Mouse (Mus musculus) cortical plate, adult 2 months (tissue): ENCODE measurements around the gene Gpi1. TPM values are rescaled to one million over a fixed set of nuclear protein-coding genes. Genes with fewer than 3 reads are reported as not detected.

Experiments
- H3K27ac ChIP-seq: fragments of 200-500 bp; 2 replicates; pipeline ENCODE4 v1.5.1; 2012; ENCODE audit warnings: low read length, control low read depth, inconsistent platforms; ENCODE audit not compliant: insufficient read depth
- H3K4me1 ChIP-seq: fragments of 200-500 bp; 2 replicates; pipeline ENCODE4 v1.6.1; 2011; ENCODE audit warnings: low read length; ENCODE audit not compliant: control insufficient read depth, insufficient read depth
- H3K4me3 ChIP-seq: fragments of 200-500 bp; 2 replicates; pipeline ENCODE4 v1.5.1; 2011; ENCODE audit warnings: mild to moderate bottlenecking, low read length, control low read depth; ENCODE audit not compliant: insufficient read depth
- CTCF ChIP-seq: fragments of 200-500 bp; IDR thresholded peaks from 2 replicates; pipeline ENCODE4 v1.5.1; 2011; ENCODE audit warnings: mild to moderate bottlenecking, control low read depth, low read length; ENCODE audit not compliant: insufficient read depth; ENCODE audit errors: extremely low read depth
- POLR2A ChIP-seq: fragments of 200-500 bp; IDR thresholded peaks from 2 replicates; pipeline ENCODE4 v1.6.1; 2011; ENCODE audit warnings: mild to moderate bottlenecking, low read length, control low read depth; ENCODE audit not compliant: insufficient read depth; ENCODE audit errors: extremely low read depth
- polyA plus RNA-seq: library from polyadenylated mRNA; depleted of rRNA; stranded (reverse); fragments of >200 nt; gene quantifications from 2 replicates; pipeline ENCODE4 v1.2.3, GENCODE M21; 2012

Gene Gpi1
- polyA plus RNA-seq, 1 experiment, result 708 TPM

DNA sequence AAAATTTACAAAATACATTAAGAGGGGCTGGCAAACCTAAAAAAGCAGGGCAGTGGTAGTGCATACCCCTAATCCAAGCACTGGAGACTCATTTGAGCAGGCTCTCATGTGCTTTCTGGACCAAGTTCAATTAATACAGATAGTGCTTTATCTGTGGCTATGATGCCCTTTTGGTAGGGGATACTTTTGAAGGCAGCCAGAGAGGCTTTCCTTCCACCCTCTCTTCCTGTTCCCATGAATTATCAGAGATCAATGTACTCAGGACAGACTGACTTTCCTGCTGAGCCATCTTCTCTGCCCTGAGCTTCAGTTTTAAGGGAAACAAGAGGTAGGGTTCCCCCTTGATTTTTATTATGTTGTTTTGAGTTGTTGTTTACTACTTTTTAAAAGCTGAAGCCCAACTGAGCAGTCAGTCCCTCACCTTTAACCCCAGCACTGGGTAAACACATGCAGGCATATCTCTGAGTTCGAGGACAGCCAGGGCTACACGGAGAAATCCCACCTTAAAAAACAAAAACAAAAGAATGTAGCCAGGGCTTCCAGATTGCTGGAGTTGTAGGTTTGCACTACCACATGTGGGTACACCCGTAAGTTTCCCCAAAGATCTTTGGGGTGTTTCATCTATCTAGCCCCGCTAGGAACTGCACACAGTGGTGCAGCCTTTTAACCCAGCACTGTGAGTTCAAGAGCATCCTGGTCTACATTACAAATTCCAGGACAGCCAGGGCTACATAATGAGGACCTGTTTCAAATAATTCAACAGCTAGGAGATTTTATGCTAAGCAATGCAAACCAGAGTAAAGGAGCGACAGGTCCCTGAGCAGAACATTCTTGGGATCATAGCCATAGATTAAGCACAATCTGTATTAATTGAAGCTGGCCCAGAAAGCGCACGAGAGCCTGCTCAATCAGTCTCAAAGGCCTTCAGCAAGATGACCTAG, 2.9 kb upstream of the Gpi1 start:
- Histone ChIP-seq H3K4me3 (peak overlapping the region; percentile 37), H3K4me1 (peaks cover 3% of the 10 kb centered on the region; the same call in 1 of the 2 replicates), H3K27ac (peak overlapping the region; percentile 93)
- TF ChIP-seq POLR2A, result no peak

DNA sequence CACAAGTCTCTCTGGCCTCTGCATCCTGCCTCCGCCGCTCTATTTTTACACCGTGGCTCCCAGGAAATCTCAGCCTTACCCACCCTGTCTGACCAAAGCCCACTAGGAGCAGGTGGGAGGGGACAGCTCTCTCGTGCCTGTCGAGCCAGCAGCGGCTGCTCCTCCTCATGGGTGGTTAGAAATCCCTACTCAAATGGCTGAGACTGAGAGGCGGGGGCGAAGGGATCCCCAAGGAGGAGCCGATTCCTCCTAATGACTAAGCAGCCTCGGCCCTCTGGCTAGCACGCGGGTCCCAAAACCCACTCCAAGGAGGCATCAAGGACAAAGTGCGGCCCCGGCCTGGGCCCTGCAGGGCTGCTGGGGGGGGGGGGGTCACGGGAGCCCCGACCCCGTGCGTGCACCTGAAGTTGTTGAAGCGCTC, 435 bp downstream of the Gpi1 start:
- Histone ChIP-seq H3K4me3 (peak overlapping the region; percentile 73), H3K4me1 (peaks cover 18% of the 10 kb centered on the region), H3K27ac (peak overlapping the region; percentile 78)
- TF ChIP-seq POLR2A, result no peak
- TF ChIP-seq CTCF, result no peak

DNA sequence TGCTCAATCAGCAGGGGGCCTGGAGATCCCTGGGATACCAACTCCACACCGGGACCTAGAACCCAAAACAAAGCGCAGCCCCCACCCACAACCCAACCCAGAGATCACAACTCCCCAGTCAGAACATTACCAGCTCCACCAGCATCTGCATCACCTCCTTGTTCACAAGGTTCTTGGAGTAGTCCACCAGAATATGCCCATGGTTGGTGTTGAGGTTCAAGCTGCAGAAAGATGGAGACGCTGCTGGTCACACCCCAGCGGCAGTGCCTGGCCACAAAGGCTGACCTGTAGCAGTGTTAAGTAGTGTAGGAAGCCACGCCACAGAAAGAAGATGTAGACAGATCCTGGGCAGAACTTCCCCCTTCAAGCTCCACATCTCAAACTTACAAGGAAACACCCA, 983 bp downstream of the Gpi1 start:
- Histone ChIP-seq H3K4me3 (peak overlapping the region; percentile 73), H3K27ac (0 out of 2 replicates have a peak overlapping the region, but pooled peaks have one; percentile 78), H3K4me1 (peaks cover 18% of the 10 kb centered on the region)
- no peak for TF ChIP-seq POLR2A
- TF ChIP-seq CTCF, result no peak

DNA sequence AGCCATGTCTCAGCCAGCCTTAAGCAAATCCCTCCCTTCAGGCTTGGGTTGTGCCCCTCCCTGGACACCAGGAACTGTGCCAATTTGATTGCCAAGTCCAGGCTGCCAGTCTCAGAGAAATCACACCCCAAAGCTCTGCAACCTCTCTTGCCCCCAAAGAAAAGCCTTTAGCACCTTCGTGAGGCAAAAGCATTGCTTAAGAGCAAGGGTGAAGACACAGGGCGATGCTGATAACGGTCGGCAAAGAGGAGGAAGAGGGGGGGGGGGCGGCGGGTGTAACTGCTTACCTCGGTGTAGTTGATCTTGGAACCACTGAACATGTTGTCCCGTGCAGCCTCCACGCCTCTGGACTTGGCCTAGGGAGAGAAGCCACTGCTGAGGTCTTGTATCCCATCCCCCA, 1.5 kb downstream of the Gpi1 start:
- no peak for TF ChIP-seq POLR2A
- TF ChIP-seq CTCF, result no peak
- Histone ChIP-seq H3K4me3 (peak overlapping the region; percentile 73), H3K27ac (no peak overlapping the region), H3K4me1 (peaks cover 18% of the 10 kb centered on the region)

DNA sequence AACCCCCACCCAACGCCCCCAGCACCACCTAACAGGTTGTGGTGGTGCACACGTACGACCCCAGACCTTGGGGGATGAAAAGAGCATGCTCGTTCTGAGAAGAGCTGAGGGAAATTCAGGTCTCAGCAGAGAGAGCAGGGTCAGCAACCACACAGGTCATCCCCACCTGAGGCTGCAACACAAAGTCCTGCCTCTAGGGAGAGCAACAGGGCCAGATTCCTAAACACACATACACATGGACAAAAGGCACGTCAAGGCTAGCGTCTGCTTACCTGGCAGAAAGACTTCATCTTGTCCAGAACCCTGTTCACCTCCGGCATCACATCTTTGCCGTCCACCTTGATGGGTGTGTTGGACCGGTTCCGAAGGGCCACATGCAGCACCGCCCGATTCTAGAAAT, 3.3 kb downstream of the Gpi1 start:
- Histone ChIP-seq H3K4me3 (peak overlapping the region; percentile 12; the same call in 1 of the 2 replicates), H3K27ac (no peak overlapping the region), H3K4me1 (peaks cover 17% of the 10 kb centered on the region)
- TF ChIP-seq CTCF, result peak; percentile 14; the same call in 1 of the 2 replicates
- no peak for TF ChIP-seq POLR2A

DNA sequence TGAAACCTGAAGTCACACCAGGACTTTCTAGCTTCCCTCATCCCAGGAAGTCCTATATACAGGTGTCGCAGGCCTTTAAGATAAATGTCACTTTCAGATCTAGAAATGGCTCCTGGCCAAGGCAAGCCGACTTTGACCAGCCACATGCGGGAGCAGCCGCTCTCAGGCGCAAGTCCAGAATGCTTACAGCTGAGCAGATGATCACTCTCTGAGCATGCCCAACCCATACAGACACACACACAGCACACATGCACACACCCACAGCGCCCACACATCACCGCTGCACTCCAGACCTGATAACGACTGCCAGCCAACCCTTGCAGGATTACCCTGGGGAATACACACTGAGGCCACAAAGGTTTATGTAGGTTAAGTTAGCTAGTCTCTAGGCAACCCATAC, 4.0 kb downstream of the Gpi1 start:
- no peak overlapping the region for H3K27ac ChIP-seq

DNA sequence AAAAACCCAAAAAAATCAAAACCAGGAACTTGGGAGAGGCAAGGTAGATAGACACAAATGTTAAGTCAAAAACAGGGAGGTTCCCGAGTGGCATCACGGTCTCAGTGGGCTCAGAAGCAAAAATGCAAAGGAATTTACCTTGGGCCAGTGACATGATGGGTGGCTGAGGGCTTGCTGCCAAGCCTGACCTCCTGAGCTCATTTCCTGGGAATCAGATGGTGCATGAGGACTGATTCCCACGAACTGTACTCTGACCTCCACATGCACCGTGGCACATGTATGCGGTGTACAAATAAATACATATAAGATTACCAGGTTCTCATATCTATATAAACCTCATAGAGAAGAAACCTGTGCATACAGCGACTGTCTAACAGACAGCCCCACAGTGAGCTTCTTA, 5.8 kb downstream of the Gpi1 start:
- TF ChIP-seq POLR2A (no peak), CTCF (no peak)
- Histone ChIP-seq H3K27ac (no peak overlapping the region), H3K4me1 (peaks cover 17% of the 10 kb centered on the region)

More for the DNA sequence above, 4.0 kb downstream of the Gpi1 start:
- TF ChIP-seq CTCF, result no peak
- TF ChIP-seq POLR2A, result 0 out of 2 replicates have a peak, but pooled peaks have one; percentile 33
- peaks cover 17% of the 10 kb centered on the region for H3K4me1 ChIP-seq
- H3K4me3 ChIP-seq, result peak overlapping the region; percentile 12; the same call in 1 of the 2 replicates

DNA sequence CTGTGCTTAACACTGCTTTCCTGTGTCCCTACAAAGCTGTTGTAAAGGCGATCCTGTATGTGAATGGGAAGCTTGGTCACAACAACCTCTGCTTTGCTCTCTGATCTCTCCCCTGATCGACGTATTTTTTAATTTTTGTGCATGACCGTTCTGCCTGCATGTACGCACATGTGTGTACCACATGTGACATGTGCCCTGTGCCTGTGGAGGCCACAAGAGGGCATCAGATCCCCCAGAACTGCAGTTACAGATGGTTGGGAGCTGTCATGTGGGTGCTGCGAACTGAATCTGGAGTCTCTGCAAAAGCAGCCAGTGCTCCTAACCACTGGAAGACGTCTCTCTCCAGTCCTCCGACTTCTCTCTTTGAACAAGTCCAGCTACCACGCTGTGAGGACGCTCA, 7.8 kb downstream of the Gpi1 start:
- H3K4me1 ChIP-seq, result peaks cover 13% of the 10 kb centered on the region
- TF ChIP-seq POLR2A (no peak), CTCF (no peak)
- H3K4me3 ChIP-seq, result no peak overlapping the region
- no peak overlapping the region for H3K27ac ChIP-seq

More for the DNA sequence above, 5.8 kb downstream of the Gpi1 start:
- H3K4me3 ChIP-seq, result no peak overlapping the region

DNA sequence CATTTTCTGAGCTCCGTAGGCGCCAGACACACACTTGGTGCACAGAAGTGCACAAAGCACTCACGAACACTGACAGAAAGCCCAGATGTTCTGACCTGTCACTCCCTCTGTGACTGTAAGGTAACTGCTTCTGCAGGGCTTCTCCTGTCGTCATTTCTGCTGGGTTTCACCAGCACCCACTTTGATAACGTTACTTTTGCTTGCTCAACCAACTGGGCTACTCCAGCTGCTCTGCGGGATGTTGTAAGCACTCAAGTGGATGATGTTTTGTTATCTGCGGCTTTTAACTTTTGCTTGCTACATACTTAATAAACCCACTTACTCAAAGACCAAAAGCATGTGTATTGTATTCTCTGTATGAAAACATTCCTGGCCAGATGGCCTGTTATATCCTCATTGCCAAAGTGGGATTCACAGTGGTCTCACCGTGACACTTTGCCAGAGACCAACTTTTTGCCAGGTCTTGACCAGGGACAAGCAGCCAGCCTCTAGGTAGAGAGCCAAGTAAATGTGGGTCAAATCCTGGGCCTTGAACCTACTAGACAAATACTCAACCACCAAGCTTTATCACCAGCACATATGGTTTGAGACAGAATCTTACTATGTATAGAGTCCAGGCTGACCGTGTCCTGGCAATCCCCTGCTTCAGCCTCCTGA, 8.4 kb downstream of the Gpi1 start:
- Histone ChIP-seq H3K4me1 (peaks cover 6% of the 10 kb centered on the region), H3K4me3 (no peak overlapping the region), H3K27ac (no peak overlapping the region)
- TF ChIP-seq POLR2A, result no peak
- no peak for TF ChIP-seq CTCF
